Mouse (Mus musculus) CD4-positive, CD25-positive, alpha-beta regulatory T cell, adult 4 months (primary cell): Measurements from ENCODE around the gene Bora. TPM values are rescaled to one million over a fixed set of nuclear protein-coding genes. Genes with fewer than 3 reads are reported as not detected.
"Not testable (repeated sequence)": the region's sequence is repeated elsewhere in the genome, so short reads cannot be mapped to it uniquely, and the experiment has no call there.

ENCODE experiments used
- ATAC-seq: one replicate; pipeline ENCODE4 v1.8.0; 2017
- polyA plus RNA-seq, 2 experiments: library from polyadenylated mRNA; unstranded; fragments of 100-300 nt; shearing (Covaris generic); gene quantifications; one replicate each; pipeline ENCODE4 v1.2.1; 2017

Gene Bora
- polyA plus RNA-seq: 10 to 100 TPM; 26.4 TPM

DNA sequence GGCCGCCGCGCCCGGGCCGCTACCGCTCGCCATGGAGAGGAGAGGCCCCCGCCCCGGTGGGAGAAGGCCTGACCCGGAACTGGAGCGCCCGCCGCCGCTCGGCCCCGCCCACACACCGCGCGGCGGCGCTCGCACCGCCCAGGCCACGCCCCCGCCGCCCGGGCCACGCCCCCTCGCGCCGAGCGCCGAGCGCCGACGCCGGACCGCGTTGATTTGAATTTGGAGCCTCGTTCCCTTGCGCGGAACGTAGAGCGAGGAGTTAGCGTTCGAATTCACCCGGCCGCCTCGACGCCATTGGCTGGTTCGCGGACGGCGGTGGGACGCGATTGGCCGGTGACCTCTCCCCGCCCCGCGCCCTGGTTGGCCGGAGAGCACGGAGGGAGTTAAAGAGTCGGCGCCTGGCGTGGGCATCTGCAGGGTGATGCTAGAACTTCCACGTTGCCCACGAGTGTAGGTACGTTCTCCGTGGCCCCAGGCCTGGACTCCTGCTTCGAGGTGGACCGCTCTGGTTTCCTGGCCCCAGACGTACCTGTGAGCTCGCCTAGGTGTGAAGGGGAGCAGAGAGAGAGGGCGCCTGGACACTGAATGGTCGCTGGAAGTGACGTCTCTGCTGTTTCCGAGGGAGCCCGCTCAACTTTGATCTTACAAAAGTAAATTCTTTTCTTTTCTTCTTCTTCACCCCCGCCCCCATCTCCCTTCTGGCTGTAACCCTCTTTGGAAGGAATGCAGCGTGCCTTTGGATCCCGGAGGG lies at the start of gene Bora, which contains the start of gene Mzt1:
Gene Bora, plus strand, starts transcription at position 192 of the 751 bp plus-strand sequence.
Gene Mzt1, minus strand, starts transcription at position 104 of the 751 bp plus-strand sequence.
- ATAC-seq: peak; percentile 87

DNA sequence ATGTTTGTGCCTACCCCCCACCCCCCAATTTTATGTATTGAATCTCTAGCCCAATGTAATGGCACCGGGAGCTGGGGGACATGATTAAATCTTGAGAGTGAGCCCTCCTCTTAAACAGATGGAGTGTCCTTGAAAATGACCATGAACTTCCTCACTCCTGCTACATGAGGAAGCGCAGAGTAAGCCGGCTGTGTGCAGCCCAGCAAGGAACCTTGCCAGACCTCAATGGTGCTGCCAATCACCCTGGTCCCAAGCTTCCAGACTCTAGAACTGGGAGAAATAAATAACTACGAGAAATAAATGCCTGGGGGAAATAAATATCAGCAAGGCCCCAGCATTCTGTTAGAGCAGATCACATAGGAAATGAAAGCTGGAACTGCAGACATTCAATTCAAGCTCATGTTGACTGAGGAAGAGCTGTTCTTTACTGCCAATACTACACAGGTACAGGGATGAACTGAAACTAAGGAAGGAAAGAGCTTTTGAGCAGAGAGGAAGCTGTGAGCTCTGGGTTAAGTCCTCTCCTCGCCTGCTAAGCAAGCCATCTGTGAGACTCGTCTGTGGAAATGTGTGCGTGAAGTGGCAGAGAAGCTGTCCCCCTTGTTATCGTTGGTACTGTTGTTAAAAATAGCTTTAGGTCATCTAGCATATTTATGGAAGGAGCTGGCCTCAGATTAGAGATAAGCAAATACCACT lies 35.6 kb upstream of the Bora start:
- no peak for ATAC-seq

DNA sequence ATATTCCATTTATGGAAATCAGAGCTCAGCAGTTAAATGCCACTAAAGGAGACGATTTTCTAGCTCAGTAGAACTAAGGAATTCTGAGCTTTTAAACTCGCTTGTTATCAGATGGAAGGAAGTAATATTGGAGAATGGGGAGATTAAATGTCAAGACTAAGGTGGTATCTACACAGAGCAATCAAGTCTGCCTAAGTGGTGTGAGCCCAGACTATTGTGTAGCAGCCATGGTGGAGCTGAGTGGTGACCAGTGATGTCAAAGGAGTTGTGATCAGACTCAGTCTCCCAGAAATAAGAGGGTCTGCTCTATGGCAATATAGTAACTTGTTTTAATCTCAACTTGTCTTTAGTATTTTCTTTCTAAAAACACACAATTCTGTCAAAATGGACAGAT lies 35.1 kb upstream of the Bora start:
- ATAC-seq: no peak

DNA sequence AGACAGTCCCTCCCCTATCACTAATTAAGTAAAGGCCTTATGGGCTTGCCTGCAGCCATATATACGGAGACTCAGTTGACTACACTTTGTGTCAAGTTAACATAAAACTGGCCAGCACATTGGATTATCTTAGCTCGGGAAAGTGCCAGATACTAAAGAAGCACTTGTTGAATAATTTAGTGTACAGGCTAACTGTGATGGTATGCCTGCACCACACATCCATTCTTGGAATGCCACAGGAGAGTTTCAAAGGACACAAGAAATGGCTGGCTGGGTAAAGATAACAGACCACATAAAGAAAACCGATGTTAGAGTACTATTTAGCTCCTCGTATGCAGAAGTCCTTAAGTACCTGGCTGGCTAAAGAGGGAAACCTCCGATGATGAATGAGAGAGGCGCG lies 27.3 kb upstream of the Bora start:
- no peak for ATAC-seq

DNA sequence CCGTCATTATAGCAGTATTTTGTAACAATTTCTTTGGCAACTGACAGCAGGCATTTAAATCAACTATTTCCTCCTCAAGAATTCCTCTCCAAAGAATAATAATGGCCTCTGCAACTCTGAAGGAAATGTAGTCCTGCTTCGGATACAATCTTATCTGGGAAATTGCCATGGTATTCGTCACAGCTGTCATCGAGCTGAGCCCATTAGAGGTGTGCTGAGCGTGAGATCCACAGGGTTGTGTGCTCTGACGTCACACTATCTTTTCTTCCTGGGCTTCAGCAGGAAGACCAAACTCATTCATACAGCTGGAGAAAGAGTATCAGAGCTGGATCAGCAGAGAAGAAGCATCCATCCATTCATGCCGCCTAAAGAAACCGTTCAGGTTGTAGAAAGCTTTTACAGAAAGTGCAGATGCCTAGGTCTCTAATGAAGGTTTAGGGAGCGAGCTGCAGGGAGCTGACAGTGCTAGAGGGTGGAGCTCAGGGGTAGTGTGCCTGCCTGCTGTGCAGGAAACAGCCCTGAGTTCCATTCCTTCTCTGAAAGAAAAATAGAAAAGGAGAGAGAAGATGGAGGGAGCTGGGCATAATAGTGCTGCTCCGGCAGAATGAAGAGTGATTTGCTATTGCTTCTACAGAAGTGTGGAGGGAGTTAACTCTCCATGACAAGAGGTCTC lies 26.8 kb upstream of the Bora start:
- no peak for ATAC-seq

DNA sequence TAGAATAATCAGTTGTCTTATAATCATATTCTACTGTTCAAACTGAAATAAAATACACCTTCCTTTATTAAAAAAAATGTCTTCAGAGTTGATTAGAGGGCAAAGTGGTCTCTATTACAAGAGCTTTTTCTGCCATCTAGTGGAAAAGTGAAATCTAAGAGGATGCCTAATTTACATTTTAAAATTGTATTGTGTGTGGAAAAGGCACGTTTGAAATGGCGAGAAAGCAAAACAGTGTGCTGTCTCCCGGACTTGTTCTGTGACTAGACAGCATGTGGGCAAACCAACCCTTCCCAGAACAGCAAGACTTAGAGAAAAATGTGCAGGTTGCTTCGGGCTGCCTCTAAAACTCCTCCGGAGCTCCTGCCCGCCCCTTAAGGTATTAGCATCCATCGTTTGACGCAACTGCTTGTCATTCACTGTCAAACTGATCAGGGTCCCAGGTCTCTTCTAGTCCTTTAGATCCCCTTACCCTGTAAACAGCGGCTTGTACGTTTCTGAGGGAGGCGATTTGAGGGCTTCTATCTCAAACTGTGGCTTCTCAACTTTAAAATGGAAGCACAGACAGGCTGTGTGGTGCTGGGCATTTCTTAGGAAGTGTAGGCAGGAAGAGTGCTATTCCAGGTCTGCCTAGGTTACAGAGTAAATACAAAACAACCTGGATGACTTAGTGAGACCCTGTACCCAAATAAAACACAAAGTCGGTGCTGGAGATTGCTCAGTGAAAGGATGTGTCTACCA lies 23.5 kb upstream of the Bora start:
- ATAC-seq: no peak

DNA sequence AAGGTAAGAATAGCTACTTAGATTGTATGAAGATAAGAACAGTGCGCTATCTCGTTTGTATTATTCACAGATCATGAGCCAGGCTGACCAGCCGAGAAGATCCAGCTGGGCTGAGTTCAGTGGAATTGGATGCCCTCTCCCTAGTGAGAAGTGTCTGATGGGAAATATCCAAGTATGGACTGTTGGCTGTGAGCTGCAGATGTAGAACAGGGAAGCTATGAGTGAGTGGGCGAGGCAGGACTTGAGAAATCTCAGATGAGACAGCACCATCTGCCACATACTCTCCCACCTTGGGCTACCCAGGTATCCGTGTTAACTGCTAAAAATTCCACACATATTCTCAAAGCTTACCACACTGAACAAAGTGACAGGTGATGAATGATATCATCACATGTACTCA lies 16.0 kb upstream of the Bora start:
- no peak for ATAC-seq

DNA sequence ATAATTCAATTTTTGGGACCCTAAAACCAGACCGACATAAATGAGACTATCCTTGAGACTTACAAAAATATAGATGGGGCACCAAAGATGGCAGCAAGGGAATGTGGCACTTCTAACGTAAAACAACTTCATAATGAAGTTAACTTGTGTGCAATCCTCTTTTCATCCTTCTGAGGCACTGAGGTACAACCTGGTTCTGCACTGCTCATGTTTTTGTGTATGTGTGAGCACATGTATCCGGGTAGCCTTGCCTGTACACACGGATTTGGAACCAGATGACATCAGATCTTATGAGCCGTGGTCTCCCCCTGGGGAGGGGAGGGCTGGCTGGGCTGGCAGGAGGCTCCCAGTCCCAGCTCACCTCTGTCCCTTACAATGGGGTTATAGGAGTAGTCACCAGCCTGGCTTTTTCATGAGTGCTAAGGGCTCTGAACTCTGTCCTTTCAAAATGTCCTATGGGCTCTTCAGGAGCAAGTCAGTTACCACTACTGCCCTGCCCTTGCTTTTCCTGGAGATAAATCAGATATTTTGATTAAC lies 14.6 kb upstream of the Bora start:
- no peak for ATAC-seq

DNA sequence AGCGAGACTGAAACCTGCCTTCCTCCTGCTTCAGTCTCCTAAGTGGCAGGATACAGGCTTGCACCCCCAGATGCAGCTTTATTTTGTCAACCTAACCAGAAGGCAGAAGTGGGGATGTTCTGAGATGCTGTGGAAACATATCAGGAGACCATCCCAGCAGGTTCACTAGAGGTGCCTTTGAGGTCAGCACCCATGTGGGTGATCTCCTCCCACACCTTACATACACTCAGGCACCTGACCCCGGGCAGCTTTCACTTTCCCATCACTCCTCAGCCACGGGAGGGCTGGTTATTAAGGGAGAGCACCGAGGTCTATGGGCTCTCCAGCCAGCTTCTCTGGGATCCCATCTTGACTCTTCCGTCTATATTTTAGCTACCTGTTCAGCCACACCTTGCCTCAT lies 13.4 kb upstream of the Bora start:
- peak; percentile 37 for ATAC-seq

DNA sequence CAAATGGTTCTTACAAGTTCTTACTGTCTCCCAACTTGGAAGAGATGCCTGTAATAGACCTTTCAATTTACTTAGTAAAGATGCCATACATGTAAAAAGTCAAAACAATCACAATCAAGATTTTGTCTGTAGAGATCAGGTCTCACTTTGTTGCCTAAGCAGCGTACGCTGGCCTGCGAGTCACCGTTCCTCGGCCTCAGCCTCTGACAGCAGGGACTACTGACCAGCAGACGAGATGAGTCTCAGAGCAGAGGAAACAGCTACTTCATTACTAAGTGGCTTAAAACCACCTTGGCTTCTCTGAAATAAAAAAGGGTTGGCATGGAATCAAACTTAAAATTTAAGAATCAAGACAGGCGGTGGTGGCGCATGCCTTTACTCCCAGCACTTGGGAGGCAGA lies 11.2 kb upstream of the Bora start:
- ATAC-seq: not testable (repeated sequence)

DNA sequence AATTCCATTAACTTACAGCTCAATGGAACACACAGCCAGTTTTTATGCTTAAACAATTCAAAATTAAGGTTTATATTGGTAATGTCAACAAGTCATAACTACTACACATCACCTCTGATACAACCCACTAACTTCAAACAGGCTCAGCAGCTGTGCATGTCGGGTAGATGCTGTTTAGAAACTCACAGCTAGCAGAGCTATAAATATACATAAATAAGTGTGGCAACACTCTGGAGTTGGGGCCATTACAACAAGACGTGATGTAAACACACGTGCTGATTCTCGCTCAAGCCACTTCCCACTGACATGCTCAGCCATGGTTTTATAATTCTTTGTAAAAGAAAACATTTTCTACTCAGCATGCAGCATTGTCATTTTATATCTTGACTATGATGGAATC lies 10.0 kb upstream of the Bora start:
- ATAC-seq: no peak

DNA sequence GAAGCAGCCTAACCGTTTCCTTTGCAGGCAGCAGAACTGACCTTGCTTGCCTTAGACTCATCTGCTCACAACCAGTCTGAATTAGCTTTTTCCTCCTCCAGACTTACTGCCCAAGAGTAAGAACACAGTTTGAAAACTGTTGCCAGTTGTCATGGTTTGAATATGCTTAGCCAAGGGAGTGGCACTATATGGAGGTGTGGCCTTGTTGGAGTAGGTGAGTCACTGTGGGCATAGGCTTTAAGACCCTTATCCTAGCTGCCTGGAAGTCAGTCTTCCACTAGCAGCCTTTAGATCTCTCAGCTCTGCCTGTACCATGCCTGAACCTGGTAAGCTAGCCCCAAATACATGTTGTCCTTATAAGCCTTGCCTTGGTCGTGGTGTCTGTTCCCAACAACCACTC lies 8.3 kb upstream of the Bora start:
- no peak for ATAC-seq

DNA sequence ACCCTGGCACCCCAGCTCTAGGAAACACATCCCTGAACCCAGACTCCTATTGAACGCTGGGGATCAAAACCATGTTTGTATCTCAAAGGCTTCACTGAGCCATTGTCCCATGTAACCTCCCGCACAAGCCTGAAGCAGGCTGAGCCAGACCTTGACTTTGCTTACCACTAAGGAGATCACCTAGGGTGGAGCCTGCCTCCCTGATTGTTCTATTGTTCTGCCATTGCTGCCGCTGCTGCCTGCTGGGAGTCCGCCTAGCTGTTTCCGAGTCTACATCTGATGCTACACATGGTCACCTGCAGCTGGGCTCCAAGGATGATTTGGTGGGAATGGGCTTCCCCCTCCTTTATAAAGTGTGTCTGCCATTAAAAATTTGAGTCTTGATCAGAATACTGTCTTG lies 6.7 kb upstream of the Bora start:
- ATAC-seq: not testable (repeated sequence)

DNA sequence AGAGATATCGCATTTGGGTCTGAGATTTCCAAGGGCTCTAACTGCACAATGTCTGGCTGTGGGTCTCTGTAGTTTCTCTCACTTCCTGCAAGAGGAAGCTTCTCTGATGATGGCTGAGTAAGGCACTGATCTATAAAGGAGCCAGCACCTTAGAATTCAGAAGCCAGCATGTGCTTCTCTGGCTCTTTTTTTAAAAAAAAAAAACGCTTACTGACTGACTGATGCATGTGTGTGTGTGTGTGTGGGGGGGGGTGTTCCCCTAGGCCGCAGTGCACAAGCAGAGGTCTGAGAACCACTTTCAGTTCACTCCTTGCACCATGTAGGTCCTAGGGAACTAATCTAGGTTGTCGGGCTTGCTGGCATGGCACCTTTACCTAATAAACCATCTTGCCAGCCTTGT lies 4.6 kb upstream of the Bora start:
- ATAC-seq: no peak

DNA sequence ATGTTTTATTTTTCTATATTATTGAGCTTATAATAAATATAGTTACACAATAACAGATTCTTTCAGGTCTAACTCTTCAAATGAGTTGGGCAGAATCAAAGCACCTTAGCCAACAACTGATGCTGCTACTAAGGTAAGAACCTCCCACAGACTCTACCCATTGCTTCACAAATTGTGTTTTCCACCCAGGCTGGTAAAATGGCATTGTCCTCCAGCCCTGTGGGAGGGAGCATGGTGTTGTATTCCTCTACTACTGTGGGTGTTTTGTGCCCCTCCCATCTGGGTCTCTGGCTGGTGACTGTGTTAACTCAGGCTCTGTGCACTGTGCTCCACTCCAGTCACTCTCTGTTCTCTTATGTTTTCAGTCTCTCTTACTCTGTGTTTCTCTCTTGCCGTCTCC lies 2.5 kb upstream of the Bora start:
- no peak for ATAC-seq

DNA sequence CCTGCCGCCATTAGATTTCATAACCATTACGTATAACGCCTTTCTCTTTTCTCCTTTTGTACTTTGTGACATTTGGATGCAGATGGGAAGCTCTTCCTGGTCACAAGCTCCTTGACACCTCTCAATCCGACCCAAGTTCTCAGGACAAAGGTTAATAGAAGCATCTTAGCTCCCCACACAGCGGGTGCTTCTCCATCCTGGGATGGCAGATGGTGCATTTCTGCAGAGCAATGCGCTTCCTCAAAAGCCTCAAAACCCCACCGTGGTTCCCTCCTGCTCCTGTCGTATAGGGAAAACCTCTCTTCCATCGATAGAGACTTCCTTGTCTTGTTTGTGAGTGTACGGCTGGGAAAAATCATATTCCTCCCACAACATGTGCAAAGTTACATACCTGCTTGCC lies 1.9 kb upstream of the Bora start:
- ATAC-seq: no peak

DNA sequence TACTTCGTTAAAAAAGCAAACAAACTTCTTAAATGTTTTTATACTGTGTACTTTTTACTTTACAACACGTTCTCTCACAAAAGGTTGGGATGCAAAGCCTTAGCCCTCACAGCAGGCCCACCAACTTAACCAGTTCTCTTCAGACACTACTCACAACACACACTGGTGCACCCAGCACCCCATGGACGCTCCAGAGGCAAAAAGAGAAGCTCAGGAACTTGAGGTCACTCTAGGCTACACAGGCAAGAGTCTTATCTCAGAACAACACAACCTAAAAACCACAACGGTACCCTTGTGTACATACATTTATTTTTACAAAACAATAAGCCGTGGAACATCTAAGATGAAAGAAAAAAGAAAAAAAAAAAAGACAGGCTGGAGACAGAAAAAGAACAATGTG lies 1.3 kb upstream of the Bora start:
- no peak for ATAC-seq

DNA sequence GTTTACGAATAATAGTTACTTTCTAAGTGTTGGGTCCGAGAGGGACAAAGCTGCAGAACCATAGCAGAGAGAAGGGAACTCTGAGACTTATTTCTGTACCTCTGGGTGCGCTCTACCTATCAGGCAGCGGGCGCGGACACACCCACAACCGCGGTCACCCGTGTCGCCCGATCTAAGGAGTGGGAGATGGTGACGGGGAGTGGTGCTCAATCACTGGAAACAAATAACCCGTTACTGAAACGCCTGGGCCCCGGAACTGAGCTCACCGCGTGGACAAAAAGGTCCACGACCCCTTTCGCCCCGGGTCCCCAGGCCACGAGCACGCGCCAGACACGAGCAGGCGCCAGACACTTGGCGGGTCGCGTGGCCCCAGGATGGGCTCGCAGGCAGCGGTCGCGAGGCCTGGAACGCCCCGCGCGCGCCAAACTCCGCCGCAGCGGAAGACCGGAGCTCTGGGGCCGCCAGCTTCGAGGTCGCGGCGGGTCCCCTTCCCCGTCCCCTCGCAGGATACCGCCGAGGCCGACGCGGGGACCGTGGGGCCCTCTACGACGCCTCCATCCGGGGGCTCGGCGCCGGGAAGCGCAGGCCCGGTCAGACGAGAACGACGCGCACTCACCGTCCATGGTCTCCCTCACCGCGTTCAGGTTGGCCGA lies 518 bp upstream of the Bora start:
- ATAC-seq: peak; percentile 31

DNA sequence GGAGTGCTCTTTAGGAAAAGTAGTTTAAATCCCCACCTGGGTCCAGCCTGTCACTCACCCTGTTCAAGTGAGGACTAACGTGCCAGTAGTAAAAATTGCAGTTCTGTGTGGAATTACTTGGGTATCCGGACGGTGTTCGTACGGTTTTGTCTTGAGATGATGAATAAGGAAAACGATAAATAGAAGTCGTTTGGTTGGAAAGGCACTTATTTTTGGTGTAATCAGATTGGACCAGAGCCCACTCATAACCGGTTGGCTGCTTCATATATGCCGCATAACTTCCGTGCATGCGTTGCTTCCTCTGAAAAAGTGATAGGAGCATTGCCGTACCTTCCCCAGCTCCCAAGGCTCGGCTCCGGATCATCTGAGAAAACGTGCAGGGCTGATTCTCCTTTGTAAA lies 760 bp downstream of the Bora start:
- peak; percentile 10 for ATAC-seq

DNA sequence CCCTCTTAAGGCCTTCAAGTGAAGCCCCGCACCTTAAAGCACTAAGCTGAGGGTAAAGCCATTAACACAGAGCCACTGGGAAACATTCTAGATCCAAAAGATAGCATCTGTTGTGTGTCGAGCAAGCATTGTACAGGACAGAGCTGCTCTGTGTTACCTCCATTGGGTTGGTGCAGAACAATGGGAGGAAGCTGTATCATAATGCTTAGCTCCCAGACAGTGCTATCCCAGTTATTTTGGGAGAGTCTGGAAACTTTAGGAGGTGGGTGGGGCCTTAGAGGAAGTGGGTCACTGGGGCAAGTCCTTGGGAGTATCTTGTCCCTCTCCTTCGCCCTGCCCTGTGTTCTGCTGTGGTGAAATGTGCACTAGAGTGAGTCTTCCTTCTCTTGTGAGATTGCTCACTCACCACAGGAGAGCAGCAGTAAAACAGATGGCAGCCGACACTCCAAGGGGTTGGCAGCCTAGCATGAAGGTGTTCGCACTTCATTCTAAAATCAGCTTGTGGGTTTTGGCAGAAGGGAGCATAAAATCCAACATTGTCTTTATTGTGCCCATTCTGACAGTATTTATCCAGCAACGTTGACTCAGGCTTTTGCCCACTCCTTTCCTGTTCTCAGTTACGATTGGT lies 13.1 kb downstream of the Bora start:
- no peak for ATAC-seq

DNA sequence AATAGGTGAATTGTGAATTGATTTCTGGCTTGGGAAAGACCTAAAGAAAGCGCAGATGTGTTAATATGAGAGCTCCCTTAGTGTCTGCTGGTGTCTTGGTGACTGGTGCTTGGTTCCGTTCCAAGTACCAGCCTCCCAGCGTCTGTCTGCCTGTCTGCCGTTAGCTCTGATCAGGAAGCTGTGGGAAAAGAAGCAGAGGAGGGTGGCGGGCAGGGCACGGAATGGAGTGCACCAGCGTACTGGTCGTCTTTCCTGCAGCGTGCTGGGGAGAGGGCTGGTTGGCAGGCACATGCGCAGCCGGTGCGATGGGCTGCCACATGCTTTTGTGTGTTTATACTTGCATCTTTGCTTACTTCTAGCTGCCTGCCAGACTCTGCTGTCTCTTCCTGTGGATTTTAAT lies 14.6 kb downstream of the Bora start:
- no peak for ATAC-seq

DNA sequence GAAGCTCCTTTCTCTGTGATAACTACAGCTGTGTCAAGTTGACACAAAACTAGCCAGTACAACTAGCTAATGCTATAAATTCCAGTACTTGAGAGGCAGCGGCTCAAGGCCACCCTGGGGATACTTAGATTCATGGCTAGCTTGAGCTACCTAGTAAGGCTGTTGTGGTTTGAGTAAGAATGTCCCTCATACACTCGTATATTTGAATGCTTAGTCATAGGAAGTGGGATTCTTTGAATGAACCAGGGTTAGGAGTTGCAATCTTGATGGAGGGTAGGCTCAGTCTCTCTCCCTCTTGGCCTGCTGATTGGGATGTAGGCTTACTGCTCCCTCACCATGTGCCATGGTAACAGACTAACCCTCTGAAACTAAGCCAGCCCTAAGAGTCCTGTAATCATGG lies 17.1 kb downstream of the Bora start:
- ATAC-seq: no peak
